Mouse (Mus musculus) c-Kit-positive CD71-positive TER-119-negative erythroid progenitor cells, embryonic 14.5 days (primary cell): ENCODE results near the gene Aox4.

Experiments
- DNase-seq: peaks from one replicate; pipeline ENCODE4 v3.0.0-alpha.2; 2013; ENCODE audit warnings: low read depth

Gene Aox4

GRCm38 (mm10) chr1:58244487-58244886, 34.3 kb downstream of the Aox4 start:
- no peak for DNase-seq

- no peak for DNase-seq
Measured at GRCm38 (mm10) chr1:58248518-58248917, 38.3 kb downstream of the Aox4 start.

DNA sequence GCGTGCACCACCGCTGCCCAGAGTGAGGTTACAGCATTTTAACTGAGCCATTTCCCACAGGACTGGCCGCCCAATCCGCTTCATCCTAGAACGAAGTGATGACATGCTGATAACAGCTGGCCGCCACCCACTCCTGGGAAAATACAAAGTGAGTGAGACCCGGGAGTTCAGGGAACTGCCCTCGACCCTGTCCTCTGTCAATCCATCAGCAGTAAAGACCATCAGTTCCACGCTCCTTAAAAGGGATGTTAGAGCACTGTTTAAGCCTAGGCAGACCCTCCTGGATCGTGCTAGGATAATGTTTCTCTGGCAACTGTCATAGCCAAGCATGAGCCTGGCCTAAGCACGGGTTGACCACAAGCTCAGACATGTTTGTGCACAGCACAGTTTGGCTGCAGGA, 43.3 kb downstream of the Aox4 start:
- DNase-seq: no peak

- DNase-seq: no peak
Measured at GRCm38 (mm10) chr1:58257195-58257991, 47.2 kb downstream of the Aox4 start.

DNA sequence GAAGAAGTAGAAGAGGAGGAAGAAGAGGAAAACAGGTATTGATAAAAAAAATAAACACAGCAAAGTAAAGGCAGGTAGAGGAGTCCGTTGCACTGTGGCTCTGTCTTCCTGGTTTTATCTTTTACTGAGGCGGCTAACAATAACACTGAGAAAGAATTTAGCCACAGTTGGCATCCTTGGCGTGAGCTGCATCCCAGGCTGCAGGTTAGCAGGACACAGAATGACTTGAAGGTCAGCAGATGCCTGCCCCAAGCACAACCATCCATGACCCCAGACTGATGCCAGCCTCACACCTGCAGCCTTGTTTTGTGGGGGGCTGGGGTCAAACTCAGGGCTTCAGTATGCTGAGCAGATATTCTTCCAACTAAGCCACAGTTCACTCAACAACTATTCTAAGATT, 50.1 kb downstream of the Aox4 start:
- no peak for DNase-seq

DNA sequence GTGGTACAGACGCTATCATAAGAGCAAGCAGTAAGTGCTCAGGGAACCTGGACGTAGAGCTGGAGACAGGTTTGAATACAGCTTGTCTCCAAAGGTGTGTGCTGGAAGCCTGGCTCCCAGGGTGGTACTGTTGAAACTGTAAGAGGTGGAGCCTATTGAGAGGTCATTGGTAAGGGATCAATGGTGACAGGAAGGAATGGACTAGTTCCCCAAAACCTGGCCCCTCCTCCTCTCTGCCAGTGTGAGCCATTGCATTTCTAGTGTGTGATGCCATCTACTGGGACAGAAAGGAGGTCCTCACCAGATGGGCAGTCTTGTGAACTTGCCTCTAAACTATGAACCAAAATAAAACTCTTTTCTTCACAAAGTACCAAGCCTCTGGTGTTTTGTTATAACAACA, 58.0 kb downstream of the Aox4 start:
- DNase-seq: no peak

- DNase-seq: peak; percentile 11
Measured at GRCm38 (mm10) chr1:58270807-58271569, 60.8 kb downstream of the Aox4 start.

DNA sequence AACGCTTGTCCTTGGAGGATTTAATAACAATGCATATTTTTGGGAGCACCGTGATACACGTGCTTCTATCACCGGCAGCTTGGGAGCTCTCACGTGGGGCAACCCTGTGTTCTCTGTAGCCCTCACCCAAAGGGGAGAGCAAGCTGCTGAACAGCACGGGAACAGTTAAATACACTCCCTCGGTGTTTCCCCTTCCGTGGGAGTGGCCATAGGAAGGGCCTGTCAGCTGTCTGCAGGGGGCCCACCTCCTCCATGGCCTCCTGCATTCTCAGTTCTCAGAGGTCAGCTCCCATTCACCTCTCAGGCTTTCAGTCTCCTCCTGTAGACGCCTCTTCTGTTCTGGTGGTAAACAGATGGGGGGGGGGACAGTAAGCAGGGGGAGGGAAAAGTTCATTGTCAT, 65.7 kb downstream of the Aox4 start:
- no peak for DNase-seq

DNA sequence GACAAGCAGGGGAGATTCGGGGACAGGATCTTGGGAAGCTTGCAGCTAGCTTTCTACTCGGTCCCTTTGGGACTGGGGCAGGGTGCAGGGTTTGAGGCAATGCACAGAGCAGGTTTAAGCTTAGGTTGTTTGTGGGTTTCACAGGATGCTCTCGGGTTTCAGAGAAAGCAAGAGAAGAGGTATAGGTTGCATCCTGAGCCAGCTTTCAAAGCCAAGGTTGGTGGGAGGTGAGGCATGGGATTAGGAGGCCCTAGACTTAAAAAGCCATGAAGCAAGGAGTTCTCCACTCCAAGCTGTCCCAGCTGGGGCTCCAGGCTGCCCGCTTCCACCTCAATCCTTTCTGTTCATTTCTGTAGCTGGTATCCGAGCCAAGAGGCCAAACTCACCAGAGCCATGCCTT, 67.8 kb downstream of the Aox4 start, which contains the start of gene Aox2:
Aox2 (plus strand) TSS at position 301 of the 400 bp plus-strand sequence.
- no peak for DNase-seq

GRCm38 (mm10) chr1:58278513-58278912, 68.3 kb downstream of the Aox4 start:
- DNase-seq: no peak

- no peak for DNase-seq
Measured at GRCm38 (mm10) chr1:58280381-58280780, 70.2 kb downstream of the Aox4 start.

DNA sequence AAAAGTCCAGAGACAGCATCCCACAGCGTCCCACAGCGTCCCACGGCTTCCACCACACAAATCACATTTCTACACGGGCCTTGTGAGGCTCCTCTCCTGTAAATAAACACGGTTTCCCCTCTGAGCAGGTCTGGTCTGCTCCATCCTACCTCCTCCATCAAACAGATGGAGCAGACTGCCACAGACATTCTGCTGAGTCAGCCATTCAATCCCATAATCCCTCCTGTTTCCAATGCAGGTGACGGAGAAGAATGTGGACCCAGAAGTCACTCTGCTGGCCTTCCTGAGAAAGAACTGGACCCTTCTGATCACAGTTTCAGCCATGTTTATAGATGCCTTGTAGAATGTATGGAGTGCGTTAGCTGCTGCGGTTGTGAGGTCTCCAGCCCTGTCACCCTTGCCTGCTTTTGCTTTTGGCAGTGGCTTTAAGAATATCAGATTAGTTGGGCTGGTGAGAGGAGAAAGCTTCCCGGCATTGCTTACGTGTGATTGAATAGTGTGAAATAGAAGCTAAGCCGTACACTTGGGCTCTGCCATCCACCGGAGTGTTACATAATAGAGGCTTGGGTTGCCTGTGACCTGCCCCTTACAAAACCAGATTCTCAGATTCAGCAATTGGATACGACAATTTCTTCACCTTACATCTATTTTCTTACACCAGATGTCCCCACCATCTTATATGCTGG, 70.9 kb downstream of the Aox4 start:
- no peak for DNase-seq

GRCm38 (mm10) chr1:58281625-58281988, 71.4 kb downstream of the Aox4 start:
- no peak for DNase-seq

- no peak for DNase-seq
Measured at GRCm38 (mm10) chr1:58284505-58284904, 74.3 kb downstream of the Aox4 start.

- no peak for DNase-seq
Measured at GRCm38 (mm10) chr1:58288091-58288490, 77.9 kb downstream of the Aox4 start.

DNA sequence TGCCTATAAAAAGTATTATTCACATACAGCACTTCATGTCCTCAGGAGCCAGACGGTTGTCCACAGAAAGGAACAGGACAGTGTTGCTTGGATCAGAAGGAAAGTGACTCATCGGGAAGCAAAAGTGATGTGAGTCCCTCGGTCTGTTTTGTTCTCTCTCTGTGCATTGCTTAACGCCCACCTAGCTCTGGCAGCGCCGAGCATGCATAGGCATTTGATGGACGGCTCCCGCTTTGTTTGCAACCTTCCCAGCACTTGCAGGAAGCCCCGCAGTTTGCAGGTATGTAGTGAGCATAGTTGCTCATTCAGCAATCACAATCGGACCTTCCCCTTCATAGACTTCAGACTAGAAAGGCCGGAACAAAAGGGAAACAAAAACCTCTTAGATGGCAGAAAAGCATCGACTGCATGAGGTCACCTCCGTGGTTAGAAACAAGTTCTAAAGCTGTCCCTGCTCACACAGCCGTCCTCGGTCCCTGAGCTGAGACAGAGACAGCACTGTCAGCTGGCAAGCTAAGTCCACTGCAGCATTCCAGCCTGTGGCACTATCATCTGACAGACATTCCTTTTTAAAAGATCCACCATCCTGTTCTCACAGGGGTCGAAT, 79.8 kb downstream of the Aox4 start:
- no peak for DNase-seq

DNA sequence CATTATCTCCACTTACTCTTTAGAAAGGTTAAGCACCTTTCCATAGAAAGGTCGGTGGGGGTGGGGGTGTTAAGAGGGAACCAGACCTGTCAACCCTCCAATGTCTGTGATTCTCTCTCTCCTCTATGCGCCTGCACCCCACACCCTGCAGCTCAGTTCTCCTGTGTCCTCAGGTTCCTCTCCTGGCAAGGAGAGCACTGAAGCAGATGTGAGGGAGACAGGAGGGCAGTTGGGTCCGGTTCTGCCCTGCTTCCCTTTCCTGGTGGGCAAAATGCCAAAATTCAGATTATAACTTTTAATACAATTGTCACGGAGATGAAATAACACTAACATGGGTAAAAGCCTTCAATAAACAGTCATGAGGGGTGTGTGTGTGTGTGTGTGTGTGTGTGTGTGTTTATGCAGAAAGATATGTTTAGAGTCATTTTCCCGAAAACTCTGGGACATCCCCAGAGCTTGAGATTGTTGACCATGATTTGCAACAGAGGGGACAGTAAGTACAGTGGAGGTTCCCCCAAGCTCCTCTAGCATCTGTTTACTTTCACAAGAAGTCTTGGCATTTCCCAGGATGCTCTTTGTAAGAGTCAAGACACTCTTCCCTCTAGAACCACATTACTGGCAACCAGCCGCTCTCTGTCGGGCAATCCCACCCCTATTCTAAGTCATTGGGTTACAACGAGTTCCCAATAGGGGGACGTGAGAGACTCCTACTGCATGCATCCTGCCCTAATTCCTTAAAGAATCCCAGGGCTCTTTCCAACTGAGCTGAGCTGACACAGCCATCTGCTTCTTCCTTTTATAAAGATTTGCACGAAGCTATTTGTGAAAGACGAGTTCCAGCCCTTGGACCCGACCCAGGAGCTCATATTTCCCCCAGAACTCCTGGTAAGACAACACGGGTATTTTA, 81.5 kb downstream of the Aox4 start:
- DNase-seq: no peak

DNA sequence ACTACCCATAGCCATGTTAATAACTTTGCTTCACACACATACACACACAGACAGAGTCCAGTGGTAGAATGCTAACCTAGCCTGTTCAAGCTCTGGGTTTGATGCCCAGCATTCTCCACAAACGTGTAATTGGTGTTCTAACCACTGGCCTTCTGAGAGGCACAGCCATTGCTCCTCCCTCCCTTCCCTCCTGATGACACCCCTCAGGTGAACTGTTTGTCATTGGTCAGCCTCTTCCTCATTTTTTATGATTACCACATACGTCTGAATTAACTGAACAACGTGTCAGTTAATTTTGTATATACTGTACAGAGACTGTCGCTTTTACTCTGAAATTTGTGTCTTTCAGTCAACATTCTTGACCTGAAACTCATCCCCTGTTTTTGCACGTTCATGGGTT, 84.5 kb downstream of the Aox4 start:
- no peak for DNase-seq

GRCm38 (mm10) chr1:58296278-58296677, 86.1 kb downstream of the Aox4 start:
- DNase-seq: peak; percentile 42

- no peak for DNase-seq
Measured at GRCm38 (mm10) chr1:58296821-58297220, 86.6 kb downstream of the Aox4 start.

GRCm38 (mm10) chr1:58298347-58298746, 88.2 kb downstream of the Aox4 start:
- no peak for DNase-seq
